Mouse (Mus musculus) CH12.LX (cell line): ENCODE results near the gene Slc9a2.

Experiments
- CTCF ChIP-seq, 2 experiments: IDR thresholded peaks in 1 of 2; conservative IDR thresholded peaks in 1 of 2; 2 replicates each; pipeline ENCODE4 v1.5.1; 2011 to 2012; ENCODE audit warnings: low read depth in 2 of 2, low read length in 2 of 2, improper control_type of control experiment in 1 of 2, inconsistent platforms in 1 of 2, mild to moderate bottlenecking in 1 of 2, moderate library complexity in 1 of 2
- E2F4 ChIP-seq: IDR thresholded peaks from 2 replicates; pipeline ENCODE4 v1.6.1; 2011; ENCODE audit warnings: low read depth, low read length, improper control_type of control experiment; ENCODE audit not compliant: insufficient replicate concordance
- HCFC1 ChIP-seq: IDR thresholded peaks from 2 replicates; pipeline ENCODE4 v1.6.1; 2012; ENCODE audit warnings: low read depth, mild to moderate bottlenecking, inconsistent platforms, low read length, improper control_type of control experiment
- POLR2A ChIP-seq: IDR thresholded peaks from 2 replicates; pipeline ENCODE4 v1.6.1; 2011; ENCODE audit warnings: low read depth, mild to moderate bottlenecking, improper control_type of control experiment, low read length
- POLR2AphosphoS2 ChIP-seq: IDR thresholded peaks from 2 replicates; pipeline ENCODE4 v1.6.1; 2011; ENCODE audit warnings: low read depth, low read length, improper control_type of control experiment
- SIN3A ChIP-seq: IDR thresholded peaks from 2 replicates; pipeline ENCODE4 v1.6.1; 2012; ENCODE audit warnings: low read length, improper control_type of control experiment, inconsistent platforms
- UBTF ChIP-seq: IDR thresholded peaks from 2 replicates; pipeline ENCODE4 v1.6.1; 2012; ENCODE audit warnings: low read depth, mild to moderate bottlenecking, inconsistent platforms, low read length, improper control_type of control experiment, moderate library complexity
- USF1 ChIP-seq: IDR thresholded peaks from 2 replicates; pipeline ENCODE4 v1.6.1; 2014; ENCODE audit warnings: low read depth, mild to moderate bottlenecking, inconsistent platforms, low read length, improper control_type of control experiment
- ZC3H11A ChIP-seq: IDR thresholded peaks from 2 replicates; pipeline ENCODE4 v1.6.1; 2012; ENCODE audit warnings: low read depth, mild to moderate bottlenecking, inconsistent platforms, low read length, improper control_type of control experiment

- TF ChIP-seq POLR2A (no peak), UBTF (no peak), CTCF (conservative IDR thresholded peaks at IDR 0.05 in 1 of 2, IDR thresholded peaks at IDR 0.05 in 1 of 2; ENCODE audit: low read depth in 2 of 2, low read length in 2 of 2) (no peak), E2F4 (no peak), HCFC1 (no peak), POLR2AphosphoS2 (no peak), USF1 (no peak), SIN3A (no peak), ZC3H11A (no peak)
Observed at GRCm38 (mm10) chr1:40665401-40666370, 14.7 kb upstream of the Slc9a2 start.
